Mouse (Mus musculus) MEL (cell line): ENCODE results near the gene Syt6. TPM values are rescaled to one million over a fixed set of nuclear protein-coding genes. Genes with fewer than 3 reads are reported as not detected.

Experiments used
- DNase-seq: peaks from one replicate; pipeline ENCODE4 v3.0.0; 2011; ENCODE audit warnings: low read depth, low spot score
- H3K27ac ChIP-seq: 2 replicates; pipeline ENCODE4 v1.5.1; 2012; ENCODE audit warnings: low read depth, mild to moderate bottlenecking, control low read depth, low read length, moderate library complexity; ENCODE audit not compliant: control insufficient read depth
- H3K27me3 ChIP-seq, 2 experiments: fragments of 150-350 bp in 1 of 2; sonication (generic) in 1 of 2; 2 replicates each; pipeline ENCODE4 v1.6.1; 2012; ENCODE audit warnings: low read length in 2 of 2, mild to moderate bottlenecking in 2 of 2, improper control_type of control experiment in 1 of 2, moderate library complexity in 1 of 2; ENCODE audit not compliant: insufficient read depth in 2 of 2, control insufficient read depth in 1 of 2
- H3K36me3 ChIP-seq, 2 experiments: 2 replicates each; pipeline ENCODE4 v1.6.1; 2012 to 2014; ENCODE audit warnings: low read length in 2 of 2, improper control_type of control experiment in 1 of 2, inconsistent platforms in 1 of 2, mild to moderate bottlenecking in 1 of 2; ENCODE audit not compliant: insufficient read depth in 2 of 2, control insufficient read depth in 1 of 2
- H3K4me1 ChIP-seq, 2 experiments: fragments of 150-350 bp in 1 of 2; sonication (generic) in 1 of 2; 2 replicates each; pipeline ENCODE4 v1.6.1; 2012; ENCODE audit warnings: low read length in 2 of 2, improper control_type of control experiment in 1 of 2, mild to moderate bottlenecking in 1 of 2; ENCODE audit not compliant: insufficient read depth in 2 of 2, control insufficient read depth in 1 of 2
- H3K4me3 ChIP-seq, 2 experiments: fragments of 150-350 bp in 1 of 2; sonication (generic) in 1 of 2; 2 replicates each; pipeline ENCODE4 v1.5.1; 2012; ENCODE audit warnings: low read depth in 2 of 2, low read length in 2 of 2, mild to moderate bottlenecking in 2 of 2, moderate library complexity in 2 of 2, control low read depth in 1 of 2, improper control_type of control experiment in 1 of 2; ENCODE audit not compliant: control insufficient read depth in 1 of 2, insufficient read depth in 1 of 2
- H3K79me2 ChIP-seq: 2 replicates; pipeline ENCODE4 v1.6.1; 2012; ENCODE audit warnings: mild to moderate bottlenecking, low read length, moderate library complexity; ENCODE audit not compliant: control insufficient read depth, poor library complexity, insufficient read depth
- H3K9ac ChIP-seq: 2 replicates; pipeline ENCODE4 v1.6.1; 2012; ENCODE audit warnings: low read depth, mild to moderate bottlenecking, control low read depth, low read length, moderate library complexity; ENCODE audit not compliant: control insufficient read depth, poor library complexity, severe bottlenecking
- H3K9me3 ChIP-seq: fragments of 150-350 bp; sonication (generic); replicated peaks from 2 replicates; pipeline ENCODE4 v1.6.1; 2012; ENCODE audit warnings: mild to moderate bottlenecking, low read length, improper control_type of control experiment, moderate library complexity; ENCODE audit not compliant: insufficient read depth
- CHD2 ChIP-seq: IDR thresholded peaks from 2 replicates; pipeline ENCODE4 v1.6.1; 2011; ENCODE audit warnings: low read length, improper control_type of control experiment
- E2F4 ChIP-seq: IDR thresholded peaks from 2 replicates; pipeline ENCODE4 v1.6.1; 2011; ENCODE audit warnings: low read depth, low read length, improper control_type of control experiment, borderline replicate concordance
- ELF1 ChIP-seq: IDR thresholded peaks from 2 replicates; pipeline ENCODE4 v1.6.1; 2014; ENCODE audit warnings: low read depth, mild to moderate bottlenecking, inconsistent platforms, low read length, improper control_type of control experiment, moderate library complexity
- ETS1 ChIP-seq: IDR thresholded peaks from 2 replicates; pipeline ENCODE4 v1.6.1; 2012; ENCODE audit warnings: low read depth, mild to moderate bottlenecking, inconsistent platforms, low read length, improper control_type of control experiment, moderate library complexity
- GABPA ChIP-seq: IDR thresholded peaks from 2 replicates; pipeline ENCODE4 v1.6.1; 2012; ENCODE audit warnings: low read depth, mild to moderate bottlenecking, inconsistent platforms, low read length, improper control_type of control experiment, moderate library complexity
- JUND ChIP-seq: IDR thresholded peaks from 2 replicates; pipeline ENCODE4 v1.6.1; 2011; ENCODE audit warnings: low read depth, mild to moderate bottlenecking, improper control_type of control experiment, low read length
- KAT2A ChIP-seq: conservative IDR thresholded peaks from 2 replicates; pipeline ENCODE4 v1.6.1; 2012; ENCODE audit warnings: low read depth, low read length, improper control_type of control experiment, inconsistent platforms
- MAX ChIP-seq: IDR thresholded peaks from 2 replicates; pipeline ENCODE4 v1.6.1; 2011; ENCODE audit warnings: low read length, improper control_type of control experiment
- MAZ ChIP-seq: IDR thresholded peaks from 2 replicates; pipeline ENCODE4 v1.6.1; 2012; ENCODE audit warnings: low read depth, mild to moderate bottlenecking, inconsistent platforms, low read length, improper control_type of control experiment
- MXI1 ChIP-seq: IDR thresholded peaks from 2 replicates; pipeline ENCODE4 v1.6.1; 2011; ENCODE audit warnings: mild to moderate bottlenecking, low read depth, low read length, improper control_type of control experiment
- NELFE ChIP-seq: IDR thresholded peaks from 2 replicates; pipeline ENCODE4 v1.6.1; 2011; ENCODE audit warnings: low read depth, low read length, improper control_type of control experiment
- NRF1 ChIP-seq: IDR thresholded peaks from 2 replicates; pipeline ENCODE4 v1.6.1; 2014; ENCODE audit warnings: low read depth, mild to moderate bottlenecking, inconsistent platforms, low read length, improper control_type of control experiment, moderate library complexity; ENCODE audit not compliant: poor library complexity, insufficient read depth, severe bottlenecking
- SMC3 ChIP-seq: IDR thresholded peaks from 2 replicates; pipeline ENCODE4 v1.6.1; 2011; ENCODE audit warnings: low read depth, low read length, improper control_type of control experiment
- TBP ChIP-seq: IDR thresholded peaks from 2 replicates; pipeline ENCODE4 v1.8.0; 2011; ENCODE audit warnings: low read depth, low read length, improper control_type of control experiment
- TCF12 ChIP-seq: IDR thresholded peaks from 2 replicates; pipeline ENCODE4 v1.6.1; 2014; ENCODE audit warnings: low read depth, mild to moderate bottlenecking, inconsistent platforms, low read length, improper control_type of control experiment, moderate library complexity
- ZC3H11A ChIP-seq: IDR thresholded peaks from 2 replicates; pipeline ENCODE4 v1.6.1; 2012; ENCODE audit warnings: low read depth, mild to moderate bottlenecking, inconsistent platforms, low read length, improper control_type of control experiment
- ZMIZ1 ChIP-seq: IDR thresholded peaks from 2 replicates; pipeline ENCODE4 v1.6.1; 2012; ENCODE audit warnings: low read depth, mild to moderate bottlenecking, inconsistent platforms, low read length, improper control_type of control experiment, moderate library complexity
- ZNF384 ChIP-seq: IDR thresholded peaks from 2 replicates; pipeline ENCODE4 v1.6.1; 2012; ENCODE audit warnings: low read depth, mild to moderate bottlenecking, inconsistent platforms, low read length, improper control_type of control experiment
- polyA plus RNA-seq, 2 experiments: library from polyadenylated mRNA; stranded (reverse) in 1 of 2; unstranded in 1 of 2; fragments of >175 nt in 1 of 2; fragments of >200 nt in 1 of 2; gene quantifications; 2 replicates each; pipeline versions ENCODE4 v1.2.1 to v1.2.4; 2012; ENCODE audit warnings: low replicate concordance in 2 of 2, low read depth in 1 of 2; ENCODE audit not compliant: insufficient read length in 2 of 2, insufficient read depth in 1 of 2, missing spikeins in 1 of 2
- total RNA-seq: library from RNA; depleted of rRNA; stranded (reverse); fragments of 300-350 nt; gene quantifications from 2 replicates; pipeline ENCODE4 v1.2.3, GENCODE M21; 2012

Syt6 gene
- total and polyA plus RNA-seq, 3 experiments: 0.04 TPM; not detected in 2

GRCm38 (mm10) chr3:103546166-103546565 lies 28.9 kb upstream of the Syt6 start:
- no peaks in the 10 kb centered on the region for H3K36me3 ChIP-seq
- no peaks in the 10 kb centered on the region for H3K79me2 ChIP-seq
- TF ChIP-seq ZC3H11A: no peak
- no peak for TF ChIP-seq E2F4
- TF ChIP-seq ZNF384: no peak
- no peak for TF ChIP-seq CHD2
- no peak for TF ChIP-seq TCF12
- no peak for TF ChIP-seq JUND
- no peak for TF ChIP-seq ZMIZ1
- TF ChIP-seq MXI1: no peak
- no peak for TF ChIP-seq GABPA
- TF ChIP-seq MAX: no peak
- no peak for TF ChIP-seq MAZ
- no peak for TF ChIP-seq NRF1
- no peak for TF ChIP-seq TBP
- no peak for TF ChIP-seq NELFE
- no peak for TF ChIP-seq KAT2A
- no peak for TF ChIP-seq ELF1
- TF ChIP-seq SMC3: no peak
- H3K4me1 ChIP-seq: no peaks in the 10 kb centered on the region
- no peaks in the 10 kb centered on the region for H3K9me3 ChIP-seq
- DNase-seq: no peak
- H3K9ac ChIP-seq: no peak overlapping the region
- H3K4me3 ChIP-seq: no peak overlapping the region
- H3K27me3 ChIP-seq: no peaks in the 10 kb centered on the region
- H3K27ac ChIP-seq: no peak overlapping the region

- H3K36me3 ChIP-seq: no peaks in the 10 kb centered on the region
- no peaks in the 10 kb centered on the region for H3K9me3 ChIP-seq
- no peak overlapping the region for H3K4me3 ChIP-seq
- no peaks in the 10 kb centered on the region for H3K4me1 ChIP-seq
- no peaks in the 10 kb centered on the region for H3K79me2 ChIP-seq
- H3K9ac ChIP-seq: no peak overlapping the region
- no peak overlapping the region for H3K27ac ChIP-seq
- DNase-seq: no peak
- H3K27me3 ChIP-seq: no peaks in the 10 kb centered on the region; a peak in 1 of 4 replicates
- TF ChIP-seq ETS1 (no peak), SMC3 (no peak), ZNF384 (no peak), E2F4 (no peak)
These were observed 28.4 kb upstream of the Syt6 start for GRCm38 (mm10) chr3:103546626-103547025.
